Mouse (Mus musculus): ENCODE data around the gene Gm42421. TPM values are rescaled to one million over a fixed set of nuclear protein-coding genes. Genes with fewer than 3 reads are reported as not detected.

The Gm42421 gene
- polyA plus RNA-seq, 1 experiment from 2014 or later = 0.53 TPM

- Histone ChIP-seq H3K4me1 (ENCODE audit: control insufficient read depth, insufficient read depth, low read length) (no peaks in the 10 kb centered on the region), H3K4me3 (ENCODE audit: low read depth, low read length) (no peak overlapping the region), H3K9me3 (replicated peaks; ENCODE audit: control insufficient read depth, low read length) (no peaks in the 10 kb centered on the region), H3K27me3 (ENCODE audit: control insufficient read depth, insufficient read depth, low read length) (no peaks in the 10 kb centered on the region), H3K27ac (replicated peaks; ENCODE audit: low read depth, low read length) (no peak overlapping the region), H3K9ac (replicated peaks; ENCODE audit: low read length) (no peak overlapping the region), H3K36me3 (replicated peaks; ENCODE audit: control insufficient read depth, insufficient read depth, low read depth, low read length) (peaks cover 2% of the 10 kb centered on the region), H3K4me2 (ENCODE audit: low read depth, low read length) (no peak overlapping the region)
- no peak for ATAC-seq (replicated peaks; ENCODE audit: insufficient number of reproducible peaks, low FRiP score, low TSS enrichment, low read depth)
- DNase-seq (ENCODE audit: low spot score) = no peak
- 88% methylated on average over 4 of the region's 4 CpGs for WGBS
Observed at GRCm38 (mm10) chr5:143929291-143929690, 1.3 kb downstream of the Gm42421 start.

- Histone ChIP-seq H3K4me2 (ENCODE audit: low read depth, low read length) (no peak overlapping the region), H3K27me3 (ENCODE audit: control insufficient read depth, insufficient read depth, low read length) (no peaks in the 10 kb centered on the region), H3K4me3 (ENCODE audit: low read depth, low read length) (no peak overlapping the region), H3K4me1 (ENCODE audit: control insufficient read depth, insufficient read depth, low read length) (no peaks in the 10 kb centered on the region), H3K36me3 (replicated peaks; ENCODE audit: control insufficient read depth, insufficient read depth, low read depth, low read length) (no peaks in the 10 kb centered on the region; the same call in 1 of the 2 replicates), H3K9ac (replicated peaks; ENCODE audit: low read length) (no peak overlapping the region), H3K9me3 (replicated peaks; ENCODE audit: control insufficient read depth, low read length) (no peaks in the 10 kb centered on the region), H3K27ac (replicated peaks; ENCODE audit: low read depth, low read length) (no peak overlapping the region)
- no peak for ATAC-seq (replicated peaks; ENCODE audit: insufficient number of reproducible peaks, low FRiP score, low TSS enrichment, low read depth)
- no peak for DNase-seq (ENCODE audit: low spot score)
- 91% methylated on average over 12 of the region's 12 CpGs for WGBS
Observed at GRCm38 (mm10) chr5:143930656-143931055, 2.7 kb downstream of the Gm42421 start.

GRCm38 (mm10) chr5:143931863-143932580, 4.0 kb downstream of the Gm42421 start:
- Histone ChIP-seq H3K4me2 (ENCODE audit: low read depth, low read length) (no peak overlapping the region), H3K9ac (replicated peaks; ENCODE audit: low read length) (no peak overlapping the region), H3K4me1 (ENCODE audit: control insufficient read depth, insufficient read depth, low read length) (no peaks in the 10 kb centered on the region), H3K36me3 (replicated peaks; ENCODE audit: control insufficient read depth, insufficient read depth, low read depth, low read length) (no peaks in the 10 kb centered on the region; the same call in 1 of the 2 replicates), H3K9me3 (replicated peaks; ENCODE audit: control insufficient read depth, low read length) (no peaks in the 10 kb centered on the region), H3K4me3 (ENCODE audit: low read depth, low read length) (no peak overlapping the region), H3K27me3 (ENCODE audit: control insufficient read depth, insufficient read depth, low read length) (no peaks in the 10 kb centered on the region), H3K27ac (replicated peaks; ENCODE audit: low read depth, low read length) (no peak overlapping the region)
- ATAC-seq (replicated peaks; ENCODE audit: insufficient number of reproducible peaks, low FRiP score, low TSS enrichment, low read depth) = no peak
- WGBS = 82% methylated on average over 6 of the region's 6 CpGs
- no peak for DNase-seq (ENCODE audit: low spot score)

- ATAC-seq (replicated peaks; ENCODE audit: insufficient number of reproducible peaks, low FRiP score, low TSS enrichment, low read depth) (no peak), DNase-seq (ENCODE audit: low spot score) (peak; percentile 37)
- Histone ChIP-seq H3K4me2 (ENCODE audit: low read depth, low read length) (no peak within 1 kb of the TSS), H3K4me3 (ENCODE audit: low read depth, low read length) (no peak within 1 kb of the TSS), H3K9ac (replicated peaks; ENCODE audit: low read length) (no peak within 1 kb of the TSS), H3K27me3 (ENCODE audit: control insufficient read depth, insufficient read depth, low read length) (no peaks in the 10 kb centered on the region), H3K4me1 (ENCODE audit: control insufficient read depth, insufficient read depth, low read length) (no peaks in the 10 kb centered on the region), H3K36me3 (replicated peaks; ENCODE audit: control insufficient read depth, insufficient read depth, low read depth, low read length) (no peaks in the 10 kb centered on the region; the same call in 1 of the 2 replicates), H3K9me3 (replicated peaks; ENCODE audit: control insufficient read depth, low read length) (no peaks in the 10 kb centered on the region), H3K27ac (replicated peaks; ENCODE audit: low read depth, low read length) (no peak within 1 kb of the TSS)
- WGBS = 16% methylated on average over 8 of the region's 8 CpGs
Observed at GRCm38 (mm10) chr5:143932831-143933230, 4.9 kb downstream of the Gm42421 start, which contains the start of gene Rsph10b. Gene Rsph10b, plus strand, starts transcription at chr5:143933035.

GRCm38 (mm10) chr5:143933414-143933813, 5.4 kb downstream of the Gm42421 start:
- H3K4me2 ChIP-seq (ENCODE audit: low read depth, low read length) = no peak overlapping the region
- no peak overlapping the region for H3K9ac ChIP-seq (replicated peaks; ENCODE audit: low read length)
- 89% methylated on average over 11 of the region's 11 CpGs for WGBS
- no peaks in the 10 kb centered on the region for H3K9me3 ChIP-seq (replicated peaks; ENCODE audit: control insufficient read depth, low read length)
- DNase-seq (ENCODE audit: low spot score) (no peak), ATAC-seq (replicated peaks; ENCODE audit: insufficient number of reproducible peaks, low FRiP score, low TSS enrichment, low read depth) (no peak)
- H3K4me1 ChIP-seq (ENCODE audit: control insufficient read depth, insufficient read depth, low read length) = no peaks in the 10 kb centered on the region
- no peaks in the 10 kb centered on the region for H3K27me3 ChIP-seq (ENCODE audit: control insufficient read depth, insufficient read depth, low read length)
- H3K36me3 ChIP-seq (replicated peaks; ENCODE audit: control insufficient read depth, insufficient read depth, low read depth, low read length) = no peaks in the 10 kb centered on the region; the same call in 1 of the 2 replicates
- no peak overlapping the region for H3K4me3 ChIP-seq (ENCODE audit: low read depth, low read length)
- no peak overlapping the region for H3K27ac ChIP-seq (replicated peaks; ENCODE audit: low read depth, low read length)

- WGBS = 82% methylated on average over 1 of the region's 1 CpGs
- H3K4me2 ChIP-seq (ENCODE audit: low read depth, low read length) = no peak overlapping the region
- no peak for ATAC-seq (replicated peaks; ENCODE audit: insufficient number of reproducible peaks, low FRiP score, low TSS enrichment, low read depth)
- no peaks in the 10 kb centered on the region for H3K9me3 ChIP-seq (replicated peaks; ENCODE audit: control insufficient read depth, low read length)
- H3K36me3 ChIP-seq (replicated peaks; ENCODE audit: control insufficient read depth, insufficient read depth, low read depth, low read length) = no peaks in the 10 kb centered on the region; the same call in 1 of the 2 replicates
- no peak overlapping the region for H3K4me3 ChIP-seq (ENCODE audit: low read depth, low read length)
- no peak overlapping the region for H3K27ac ChIP-seq (replicated peaks; ENCODE audit: low read depth, low read length)
- DNase-seq (ENCODE audit: low spot score) = no peak
- no peaks in the 10 kb centered on the region for H3K27me3 ChIP-seq (ENCODE audit: control insufficient read depth, insufficient read depth, low read length)
- no peak overlapping the region for H3K9ac ChIP-seq (replicated peaks; ENCODE audit: low read length)
- no peaks in the 10 kb centered on the region for H3K4me1 ChIP-seq (ENCODE audit: control insufficient read depth, insufficient read depth, low read length)
Observed at GRCm38 (mm10) chr5:143933875-143934274, 5.9 kb downstream of the Gm42421 start.

- DNase-seq (ENCODE audit: low spot score) (no peak), ATAC-seq (replicated peaks; ENCODE audit: insufficient number of reproducible peaks, low FRiP score, low TSS enrichment, low read depth) (no peak)
- Histone ChIP-seq H3K9ac (replicated peaks; ENCODE audit: low read length) (no peak overlapping the region), H3K4me3 (ENCODE audit: low read depth, low read length) (no peak overlapping the region), H3K27ac (replicated peaks; ENCODE audit: low read depth, low read length) (no peak overlapping the region), H3K4me2 (ENCODE audit: low read depth, low read length) (no peak overlapping the region), H3K36me3 (replicated peaks; ENCODE audit: control insufficient read depth, insufficient read depth, low read depth, low read length) (no peaks in the 10 kb centered on the region), H3K9me3 (replicated peaks; ENCODE audit: control insufficient read depth, low read length) (no peaks in the 10 kb centered on the region), H3K4me1 (ENCODE audit: control insufficient read depth, insufficient read depth, low read length) (no peaks in the 10 kb centered on the region), H3K27me3 (ENCODE audit: control insufficient read depth, insufficient read depth, low read length) (no peaks in the 10 kb centered on the region)
- 87% methylated on average over 9 of the region's 9 CpGs for WGBS
Observed at GRCm38 (mm10) chr5:143936156-143936555, 8.2 kb downstream of the Gm42421 start.

GRCm38 (mm10) chr5:143941588-143941987, 13.6 kb downstream of the Gm42421 start:
- WGBS = 25% methylated on average over 10 of the region's 10 CpGs
- no peaks in the 10 kb centered on the region for H3K9me3 ChIP-seq (replicated peaks; ENCODE audit: control insufficient read depth, low read length)
- H3K9ac ChIP-seq (replicated peaks; ENCODE audit: low read length) = no peak overlapping the region
- no peaks in the 10 kb centered on the region for H3K36me3 ChIP-seq (replicated peaks; ENCODE audit: control insufficient read depth, insufficient read depth, low read depth, low read length)
- no peaks in the 10 kb centered on the region for H3K4me1 ChIP-seq (ENCODE audit: control insufficient read depth, insufficient read depth, low read length)
- no peak overlapping the region for H3K4me3 ChIP-seq (ENCODE audit: low read depth, low read length)
- no peaks in the 10 kb centered on the region for H3K27me3 ChIP-seq (ENCODE audit: control insufficient read depth, insufficient read depth, low read length)
- ATAC-seq (replicated peaks; ENCODE audit: insufficient number of reproducible peaks, low FRiP score, low TSS enrichment, low read depth) (no peak), DNase-seq (ENCODE audit: low spot score) (no peak)
- no peak overlapping the region for H3K4me2 ChIP-seq (ENCODE audit: low read depth, low read length)
- no peak overlapping the region for H3K27ac ChIP-seq (replicated peaks; ENCODE audit: low read depth, low read length)
